In genomic region chr14:53802547-53802946, GRCm38 (mm10) we compare ENCODE assay signal across 26 mouse cellular contexts.
DNase-seq lines count a peak whose midpoint lies in the region; ATAC-seq and TF ChIP-seq lines count a peak whose summit lies in the region.
"Had no signal": no experiment of that assay in that cellular context is flagged by ENCODE, and none has a peak within 500 bp of the region (broad histone marks: within the 10 kb centered on the region; RNA-seq: fewer than 3 reads in every experiment).

No protein-coding gene starts in this region.

- no peaks in the 10 kb centered on the region for H3K36me3 ChIP-seq in heart, embryonic 16.5 days (ENCODE audit: control insufficient read depth, insufficient read depth)
- H3K36me3 ChIP-seq in heart, embryonic 11.5 days (ENCODE audit: control insufficient read depth, insufficient read depth, low read length) = no peaks in the 10 kb centered on the region
- no peaks in the 10 kb centered on the region for H3K36me3 ChIP-seq in embryonic facial prominence, embryonic 10.5 days (replicated peaks)
- no peaks in the 10 kb centered on the region for H3K36me3 ChIP-seq in hindbrain, postnatal 0 days (ENCODE audit: insufficient read depth, low read length)
- H3K36me3 ChIP-seq: embryonic facial prominence, embryonic 15.5 days; forebrain, embryonic 12.5 days; heart, embryonic 15.5 days; hindbrain, embryonic 13.5 days; limb, embryonic 12.5 days had no signal

- H3K9me3 ChIP-seq in heart, embryonic 16.5 days (replicated peaks; ENCODE audit: control insufficient read depth, low read length) = no peaks in the 10 kb centered on the region
- no peaks in the 10 kb centered on the region for H3K9me3 ChIP-seq in heart, embryonic 11.5 days (replicated peaks; ENCODE audit: control insufficient read depth, low read length)
- no peaks in the 10 kb centered on the region for H3K9me3 ChIP-seq in embryonic facial prominence, embryonic 10.5 days
- no peaks in the 10 kb centered on the region for H3K9me3 ChIP-seq in hindbrain, postnatal 0 days (ENCODE audit: low read length)
- H3K9me3 ChIP-seq: embryonic facial prominence, embryonic 15.5 days; forebrain, embryonic 12.5 days; heart, embryonic 15.5 days; hindbrain, embryonic 13.5 days; limb, embryonic 12.5 days had no signal

- no peaks in the 10 kb centered on the region for H3K4me1 ChIP-seq in heart, embryonic 16.5 days (ENCODE audit: control insufficient read depth, insufficient read depth, low read length)
- H3K4me1 ChIP-seq in heart, embryonic 11.5 days (ENCODE audit: control insufficient read depth, insufficient read depth, low read length) = no peaks in the 10 kb centered on the region
- no peaks in the 10 kb centered on the region for H3K4me1 ChIP-seq in embryonic facial prominence, embryonic 10.5 days
- peaks cover 4% of the 10 kb centered on the region for H3K4me1 ChIP-seq in hindbrain, postnatal 0 days (ENCODE audit: insufficient read depth, low read length)
- H3K4me1 ChIP-seq: embryonic facial prominence, embryonic 15.5 days; forebrain, embryonic 12.5 days; heart, embryonic 15.5 days; hindbrain, embryonic 13.5 days had no signal

- H3K27me3 ChIP-seq in heart, embryonic 16.5 days (ENCODE audit: control insufficient read depth, insufficient read depth, low read length) = no peaks in the 10 kb centered on the region
- H3K27me3 ChIP-seq in heart, embryonic 11.5 days (ENCODE audit: control insufficient read depth, insufficient read depth, low read length) = no peaks in the 10 kb centered on the region
- no peaks in the 10 kb centered on the region for H3K27me3 ChIP-seq in embryonic facial prominence, embryonic 10.5 days (replicated peaks; ENCODE audit: low read depth, poor library complexity, severe bottlenecking)
- no peaks in the 10 kb centered on the region for H3K27me3 ChIP-seq in hindbrain, postnatal 0 days (ENCODE audit: insufficient read depth, low read length)
- H3K27me3 ChIP-seq: embryonic facial prominence, embryonic 15.5 days; forebrain, embryonic 12.5 days; heart, embryonic 15.5 days; hindbrain, embryonic 13.5 days; limb, embryonic 12.5 days had no signal

- H3K4me3 ChIP-seq in heart, embryonic 16.5 days (ENCODE audit: low read length) = no peak overlapping the region
- H3K4me3 ChIP-seq in heart, embryonic 11.5 days (ENCODE audit: low read depth, low read length) = no peak overlapping the region
- no peak overlapping the region for H3K4me3 ChIP-seq in embryonic facial prominence, embryonic 10.5 days
- no peak overlapping the region for H3K4me3 ChIP-seq in hindbrain, postnatal 0 days (ENCODE audit: low read length)
- H3K4me3 ChIP-seq: embryonic facial prominence, embryonic 15.5 days; forebrain, embryonic 12.5 days; heart, embryonic 15.5 days; hindbrain, embryonic 13.5 days; limb, embryonic 12.5 days; myocyte had no signal

- H3K9ac ChIP-seq in heart, embryonic 16.5 days (ENCODE audit: low read length) = no peak overlapping the region
- H3K9ac ChIP-seq in heart, embryonic 11.5 days (ENCODE audit: low read depth, low read length) = no peak overlapping the region
- no peak overlapping the region for H3K9ac ChIP-seq in hindbrain, postnatal 0 days (replicated peaks; ENCODE audit: low read length)
- H3K9ac ChIP-seq: embryonic facial prominence, embryonic 15.5 days; forebrain, embryonic 12.5 days; forebrain, postnatal 0 days; heart, embryonic 15.5 days; hindbrain, embryonic 13.5 days; limb, embryonic 12.5 days had no signal

- 76% methylated on average over 3 of the region's 3 CpGs for WGBS in heart, embryonic 16.5 days
- WGBS in heart, embryonic 11.5 days (ENCODE audit: insufficient replicate concordance) = 85% methylated on average over 3 of the region's 3 CpGs
- 88% methylated on average over 3 of the region's 3 CpGs for WGBS in embryonic facial prominence, embryonic 10.5 days
- 95% methylated on average over 3 of the region's 3 CpGs for WGBS in hindbrain, postnatal 0 days

- ATAC-seq in heart, embryonic 16.5 days (replicated peaks; ENCODE audit: extremely low read depth, insufficient read depth, low FRiP score) = no peak
- ATAC-seq in heart, embryonic 11.5 days (replicated peaks; ENCODE audit: insufficient number of reproducible peaks, low FRiP score, low TSS enrichment) = no peak
- ATAC-seq in hindbrain, postnatal 0 days = no peak
- ATAC-seq: forebrain, postnatal 0 days; inflammation-experienced regulatory T-cells, adult 6 months; midbrain, embryonic 16.5 days had no signal

- DNase-seq in CD4-positive, CD25-positive, alpha-beta regulatory T cell, adult 2 months (ENCODE audit: low read depth, low spot score) = peak; percentile 47
- peak; percentile 18 for DNase-seq in induced T-regulatory cell, adult 2 months (ENCODE audit: low read depth)
- peak; percentile 7 to 42 for DNase-seq in natural killer cell, adult 2 months (ENCODE audit: low spot score in 2 of 2)
- DNase-seq in embryonic facial prominence, embryonic 10.5 days (ENCODE audit: low spot score) = no peak
- DNase-seq in hindbrain, postnatal 0 days (ENCODE audit: low spot score) = no peak
- DNase-seq: adrenal gland, postnatal 25 days; cerebellum, adult 11-12 months; cerebellum, postnatal 14 days; forebrain, postnatal 0 days; heart, postnatal 36 days; kidney, adult 11 months; kidney, postnatal 14 days; layer of hippocampus, adult 9-11 months; thymus, postnatal 14 days had no signal

- 0 out of 2 replicates have a peak overlapping the region, but pooled peaks have one; percentile 9 for H3K27ac ChIP-seq in heart, embryonic 16.5 days (ENCODE audit: low read length)
- H3K27ac ChIP-seq in heart, embryonic 11.5 days (ENCODE audit: low read depth, low read length) = no peak overlapping the region
- no peak overlapping the region for H3K27ac ChIP-seq in embryonic facial prominence, embryonic 10.5 days (replicated peaks)
- no peak overlapping the region for H3K27ac ChIP-seq in hindbrain, postnatal 0 days
- H3K27ac ChIP-seq: embryonic facial prominence, embryonic 15.5 days; forebrain, embryonic 12.5 days; heart, embryonic 15.5 days; hindbrain, embryonic 13.5 days; limb, embryonic 12.5 days; macrophage had no signal

- H3K4me2 ChIP-seq in heart, embryonic 16.5 days (ENCODE audit: low read depth, low read length) = no peak overlapping the region; the same call in 1 of the 2 replicates
- H3K4me2 ChIP-seq in heart, embryonic 11.5 days = no peak overlapping the region
- no peak overlapping the region for H3K4me2 ChIP-seq in hindbrain, postnatal 0 days (ENCODE audit: low read depth, low read length)
- H3K4me2 ChIP-seq: embryonic facial prominence, embryonic 15.5 days; forebrain, embryonic 12.5 days; heart, embryonic 15.5 days; hindbrain, embryonic 13.5 days; limb, embryonic 12.5 days; midbrain, embryonic 11.5 days had no signal

- TF ChIP-seq CTCF in hindbrain, postnatal 0 days (IDR thresholded peaks at IDR 0.05; ENCODE audit: low read depth) = no peak

Comparison
In these comparisons a context has a peak if more than half of its experiments do, and no peak if none do; other contexts are left out.
1. DNase-seq: peak in CD4-positive, CD25-positive, alpha-beta regulatory T cell, adult 2 months (single experiment), induced T-regulatory cell, adult 2 months (single experiment) and natural killer cell, adult 2 months (2 of 2); none in embryonic facial prominence, embryonic 10.5 days (single experiment) and hindbrain, postnatal 0 days (single experiment).